Mouse (Mus musculus): ENCODE results near the gene P3h3.

DNA sequence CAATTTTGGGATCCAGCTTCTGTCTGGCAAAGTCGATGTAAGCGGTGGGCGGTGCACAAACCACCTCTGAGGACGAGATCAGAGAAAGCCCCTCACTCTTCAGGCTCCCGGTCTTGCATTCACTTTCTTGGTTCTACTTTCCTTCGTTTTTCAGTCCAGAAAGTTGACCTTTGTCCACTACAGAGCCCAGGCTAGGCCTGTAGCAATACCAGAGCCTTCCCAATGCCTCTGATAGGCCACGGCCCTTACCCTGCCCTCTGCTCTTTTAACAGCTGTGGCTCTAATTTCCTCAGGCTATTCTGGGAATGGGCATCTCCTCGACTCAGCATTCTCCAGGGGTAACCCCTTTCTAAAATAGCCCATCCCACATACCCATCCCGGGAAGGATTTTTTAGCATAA lies 44.7 kb downstream of the P3h3 start:
- TF ChIP-seq CTCF (IDR thresholded peaks at IDR 0.05; ENCODE audit: extremely low read depth, insufficient read length, insufficient replicate concordance, low read depth, low read length) (no peak), POLR2A (IDR thresholded peaks at IDR 0.05; ENCODE audit: low read depth, low read length) (no peak)
